Mouse (Mus musculus) 3134 (cell line): ENCODE data around the gene Rffl.
A peak's percentile ranks its signal among the peaks of the same experiment; 100 is the strongest.

Experiments
- DNase-seq: peaks from one replicate; pipeline ENCODE4 v3.0.0-alpha.2; 2011; ENCODE audit warnings: low spot score; ENCODE audit not compliant: insufficient read length; ENCODE audit errors: extremely low read depth

The Rffl gene

DNA sequence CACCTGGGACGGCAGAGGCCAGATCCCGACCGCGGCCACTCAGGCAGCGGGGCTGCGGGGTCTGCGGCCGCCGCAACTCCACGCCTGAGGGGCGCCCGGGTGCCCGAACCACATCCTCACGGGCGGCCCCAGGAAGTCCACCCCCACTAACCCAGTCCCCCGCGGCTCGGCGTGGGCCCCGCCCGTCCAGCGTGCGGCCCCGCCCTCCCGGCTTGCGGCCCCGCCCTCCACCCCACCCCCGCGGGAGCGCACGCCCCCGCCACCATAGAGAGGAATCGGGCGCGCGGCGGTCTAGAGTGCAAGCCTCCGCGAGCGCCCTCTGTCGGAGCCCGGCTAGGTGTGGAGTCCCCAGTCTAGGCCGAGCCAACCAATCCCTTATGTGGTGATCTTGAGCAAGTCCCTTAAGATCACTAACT, at the start of gene Rffl:
Gene Rffl, minus strand, starts transcription at position 180 of the 416 bp plus-strand sequence.
- peak; percentile 85 for DNase-seq

DNA sequence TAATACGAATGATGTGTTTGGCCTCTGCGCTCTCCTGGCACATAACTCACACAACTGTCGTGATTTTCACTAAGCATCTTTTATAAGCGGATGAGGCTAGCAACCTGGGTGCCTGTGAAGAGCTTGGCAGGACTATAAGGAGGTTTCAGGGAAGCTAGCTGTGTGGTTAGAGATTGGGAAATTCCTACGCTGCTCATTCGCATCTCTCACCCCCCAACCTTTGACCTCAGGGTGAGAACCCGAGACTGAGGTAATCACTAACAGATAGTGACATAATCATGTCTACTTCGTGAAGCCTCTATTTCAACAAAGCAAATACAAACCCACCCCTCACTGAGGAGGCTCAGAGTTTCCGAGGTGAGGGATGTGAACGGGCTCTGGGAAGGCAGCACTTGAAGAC, 49.8 kb upstream of the Rffl start:
- no peak for DNase-seq

DNA sequence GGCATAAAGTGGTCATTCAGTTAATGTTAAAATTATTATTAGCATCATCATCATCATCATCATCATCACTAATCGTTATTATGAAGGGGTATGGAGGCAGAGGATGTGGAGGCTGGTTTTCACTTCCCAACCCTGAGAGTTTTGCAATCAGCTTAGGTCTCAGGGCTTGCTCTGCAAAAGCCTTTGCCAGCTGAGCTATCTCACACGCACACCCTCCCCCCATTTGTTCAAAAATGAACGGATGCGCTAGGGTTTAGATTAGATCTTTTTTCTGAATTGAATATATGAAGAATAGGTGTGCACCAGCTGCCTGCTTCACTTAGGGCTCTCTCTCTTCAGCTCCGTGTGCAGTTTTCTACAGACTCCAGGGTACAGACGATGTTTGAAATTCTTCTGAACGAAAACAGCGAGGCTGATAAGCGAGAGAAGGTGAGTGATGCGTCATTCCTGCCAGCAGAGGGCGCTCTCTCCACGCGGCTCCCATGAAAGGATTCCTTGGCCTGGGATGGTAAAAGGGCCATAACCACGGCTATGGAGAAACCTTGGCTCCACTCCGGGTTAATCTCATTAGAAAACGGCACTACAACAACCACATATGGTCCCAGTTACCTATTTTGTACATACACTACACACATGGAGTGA, 43.8 kb upstream of the Rffl start:
- DNase-seq, result peak; percentile 32

DNA sequence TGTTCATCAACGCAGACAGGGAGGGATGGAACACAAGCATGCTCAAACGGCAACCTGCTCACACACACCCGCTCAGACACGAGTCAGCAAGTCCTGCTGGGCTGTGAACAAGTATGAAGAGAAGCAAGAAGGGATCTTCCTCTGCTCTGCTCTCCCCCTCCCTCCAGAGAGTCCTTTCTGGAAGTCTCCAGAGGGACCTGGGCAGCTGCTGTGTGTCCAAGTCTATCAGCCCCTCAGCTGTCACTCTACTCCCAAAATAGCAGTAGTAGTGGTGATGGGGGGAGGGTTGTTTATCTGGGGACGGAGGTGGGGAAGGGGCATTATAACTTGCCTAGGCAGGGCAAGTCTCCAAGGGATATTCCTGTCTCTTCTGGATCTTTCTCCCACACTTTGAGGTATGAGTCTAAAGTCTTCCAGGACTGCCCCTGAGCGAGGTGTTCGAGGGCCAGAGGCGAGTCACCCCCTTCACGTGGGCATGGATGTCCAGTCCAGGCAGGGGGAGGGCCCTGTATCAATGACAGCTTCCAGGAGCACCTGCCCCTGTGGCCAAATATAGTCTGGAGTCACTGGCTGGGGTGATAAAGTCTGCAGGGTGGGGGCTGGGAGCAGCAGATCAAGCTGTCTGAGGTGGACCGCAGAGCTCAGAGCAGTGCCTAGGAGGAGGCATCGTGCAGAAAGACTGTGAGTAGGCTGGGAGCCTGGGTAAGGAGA, 39.8 kb upstream of the Rffl start:
- DNase-seq, result no peak

DNA sequence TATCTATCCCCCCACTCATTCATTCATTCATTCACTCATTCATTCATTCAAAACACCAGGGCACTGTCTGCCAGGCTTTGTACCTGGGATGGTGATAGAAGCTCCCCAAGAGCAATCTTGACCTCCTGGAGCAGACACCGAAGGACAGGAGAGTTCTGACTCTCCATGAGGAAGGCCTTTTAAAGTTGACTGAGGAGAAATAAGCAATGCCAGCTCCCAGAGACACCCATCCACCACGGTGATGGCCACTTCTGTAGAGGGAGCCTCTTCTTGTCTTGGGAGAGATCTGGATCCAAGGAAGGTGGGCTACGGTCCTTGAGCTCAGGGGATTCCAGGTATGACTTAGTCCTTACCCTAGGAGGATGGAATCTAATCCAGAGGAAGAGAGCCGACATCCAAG, 39.2 kb upstream of the Rffl start, which contains the start of gene Unc45b:
Gene Unc45b, plus strand, starts transcription at position 301 of the 400 bp plus-strand sequence.
- DNase-seq, result no peak

DNA sequence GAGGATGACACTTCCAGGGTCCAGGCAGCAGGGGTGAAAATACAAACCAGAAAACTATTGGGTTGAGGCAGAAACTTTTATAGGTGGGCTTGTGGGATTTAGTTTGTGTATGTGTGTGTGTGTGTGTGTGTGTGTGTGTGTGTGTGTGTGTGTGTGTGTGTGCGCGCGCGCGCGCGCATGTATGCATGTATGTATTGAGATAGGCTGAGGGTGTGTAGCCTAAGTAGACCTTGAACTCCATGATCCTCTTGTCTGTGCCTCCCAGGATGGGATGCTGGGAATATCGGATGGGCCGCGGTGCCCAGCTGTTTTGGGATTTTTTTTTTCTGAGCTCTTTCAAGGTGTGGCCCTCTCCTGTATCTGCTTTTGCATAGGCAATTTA, 37.6 kb upstream of the Rffl start:
- DNase-seq, result no peak

DNA sequence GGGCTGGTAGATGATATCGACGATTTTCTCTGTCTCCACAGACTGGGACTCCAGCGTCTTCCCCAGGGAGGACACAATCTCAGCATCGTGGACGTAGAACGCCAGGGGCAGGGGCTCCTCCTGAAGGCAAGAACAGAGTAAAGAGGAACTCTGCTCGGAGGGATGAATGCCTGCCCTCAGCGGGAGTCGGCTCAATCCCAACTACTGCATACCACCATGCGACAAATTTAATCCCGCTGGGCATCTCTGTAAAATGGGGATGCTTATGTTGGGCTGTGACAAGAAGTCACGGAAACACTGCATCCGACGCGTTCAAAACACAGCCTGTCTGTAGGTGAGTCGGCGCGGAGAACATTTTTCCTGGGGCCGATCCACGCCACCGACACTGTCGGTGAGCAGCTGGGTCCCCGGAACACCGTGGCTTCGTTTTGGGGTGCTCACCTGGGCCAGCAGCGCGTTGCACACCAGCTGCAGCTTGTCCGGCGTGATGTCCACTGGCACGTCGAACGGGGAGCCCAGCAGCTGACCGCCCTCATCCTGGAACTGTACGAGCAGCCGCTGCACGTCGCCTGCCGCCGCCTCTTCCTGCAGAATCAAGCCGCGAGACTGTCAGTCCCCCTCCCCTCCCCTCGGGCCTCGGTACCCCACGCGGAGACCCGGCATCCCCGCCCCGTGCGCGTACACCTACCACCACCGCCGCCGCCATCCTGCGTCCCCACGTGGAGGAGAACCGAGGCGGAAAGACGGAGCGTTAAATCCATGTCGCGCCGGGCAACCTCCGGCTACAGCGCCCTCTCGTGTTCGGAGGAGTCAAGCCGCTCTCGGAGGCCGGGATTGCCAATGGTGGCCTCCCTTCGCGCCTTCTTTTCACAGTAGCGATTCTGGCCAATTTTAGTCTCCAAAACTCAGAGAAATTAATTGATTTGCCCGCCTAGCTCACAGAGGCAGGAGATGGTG, 36.9 kb upstream of the Rffl start, which contains the start of gene Nle1:
Gene Nle1, minus strand, starts transcription at position 761 of the 957 bp plus-strand sequence.
- DNase-seq, result peak; percentile 88

DNA sequence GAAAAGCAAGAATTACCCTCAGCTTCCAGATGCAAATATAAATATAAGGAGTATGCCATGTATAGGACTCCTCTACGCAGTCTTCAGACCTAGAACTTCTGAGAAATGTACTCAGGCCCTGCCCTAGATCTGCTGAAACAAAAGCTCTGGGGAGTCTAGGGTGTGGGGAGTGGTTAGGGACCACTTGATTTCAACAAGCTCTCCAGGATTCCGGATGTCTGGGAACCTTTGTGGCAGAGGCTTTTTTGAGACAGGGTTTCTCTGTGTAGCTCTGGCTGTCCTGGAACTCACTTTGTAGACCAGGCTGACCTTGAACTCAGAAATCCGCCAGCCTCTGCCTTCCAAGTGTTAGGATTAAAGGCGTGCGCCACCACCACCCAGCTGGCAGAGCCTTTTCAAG, 34.8 kb upstream of the Rffl start:
- DNase-seq, result no peak

DNA sequence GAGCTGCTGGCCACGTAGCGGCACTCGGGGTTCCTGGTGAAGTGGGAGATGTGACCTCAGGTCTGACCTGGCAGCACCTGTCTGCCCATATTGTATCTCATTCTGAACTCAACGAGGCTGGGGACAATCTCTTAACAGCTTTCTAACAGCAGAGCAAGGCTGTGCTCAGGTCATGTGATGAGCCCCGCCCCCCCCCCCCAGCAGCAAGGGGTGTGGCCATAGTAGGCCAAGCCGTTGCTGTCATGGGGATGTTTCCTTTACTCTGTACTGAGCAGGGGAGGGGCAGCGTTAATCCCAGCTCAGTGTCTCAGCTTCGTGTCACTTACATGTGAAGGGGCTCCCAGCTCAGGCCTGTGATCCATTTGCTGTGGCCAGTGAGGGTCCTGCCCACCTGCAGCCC, 33.9 kb upstream of the Rffl start:
- no peak for DNase-seq

DNA sequence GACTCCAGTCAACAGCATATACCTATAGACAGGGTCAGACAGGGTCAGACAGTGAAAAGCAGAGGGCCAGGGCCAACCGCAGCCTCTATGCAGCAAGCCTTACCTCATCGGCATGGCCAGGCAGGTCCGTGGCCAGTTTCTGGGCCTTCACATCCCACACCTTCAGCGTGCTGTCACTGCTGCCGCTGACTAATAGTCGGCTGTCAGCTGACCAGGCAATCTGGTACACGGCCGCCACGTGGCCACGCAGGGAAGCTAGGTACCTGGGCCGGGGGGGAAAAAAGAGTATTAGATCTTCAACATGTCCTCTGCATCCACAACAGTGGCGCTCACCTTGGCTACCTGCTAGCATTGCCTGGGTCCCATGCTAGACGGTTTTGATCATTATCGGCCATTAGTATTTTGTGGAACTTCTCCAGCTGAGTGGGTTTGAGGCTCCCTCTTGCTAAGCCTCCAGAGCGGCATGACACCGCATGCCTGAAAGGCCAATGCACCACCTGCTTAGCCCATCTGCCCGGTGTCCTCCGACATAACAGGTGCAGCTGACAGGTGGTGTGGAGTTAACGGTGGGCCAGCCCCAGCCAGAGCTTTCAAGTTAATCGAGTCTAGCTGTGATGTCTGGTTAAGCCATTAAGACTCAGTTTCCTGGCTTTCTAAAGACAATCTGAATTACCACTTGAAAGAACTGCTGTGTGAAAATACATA, 30.7 kb upstream of the Rffl start:
- no peak for DNase-seq

DNA sequence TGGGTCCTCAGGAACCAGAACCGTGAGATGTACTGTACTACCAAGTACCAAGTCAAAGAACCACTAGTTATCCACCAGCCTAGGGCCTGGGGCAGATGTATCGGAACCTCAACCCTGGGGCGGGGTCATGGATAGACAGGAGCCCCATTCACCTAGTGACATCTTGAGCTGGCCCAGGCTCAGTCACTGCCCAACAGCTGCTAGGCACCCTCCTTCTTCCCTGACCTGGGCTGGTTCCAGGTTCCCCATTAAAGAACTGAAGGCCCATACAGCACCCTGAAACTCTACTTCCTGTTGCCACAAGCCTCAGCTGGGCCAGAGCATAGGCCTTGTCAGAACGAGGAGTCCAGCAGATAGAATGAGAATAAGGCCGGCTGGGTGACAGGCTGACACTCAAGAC, 28.7 kb upstream of the Rffl start:
- DNase-seq, result no peak

DNA sequence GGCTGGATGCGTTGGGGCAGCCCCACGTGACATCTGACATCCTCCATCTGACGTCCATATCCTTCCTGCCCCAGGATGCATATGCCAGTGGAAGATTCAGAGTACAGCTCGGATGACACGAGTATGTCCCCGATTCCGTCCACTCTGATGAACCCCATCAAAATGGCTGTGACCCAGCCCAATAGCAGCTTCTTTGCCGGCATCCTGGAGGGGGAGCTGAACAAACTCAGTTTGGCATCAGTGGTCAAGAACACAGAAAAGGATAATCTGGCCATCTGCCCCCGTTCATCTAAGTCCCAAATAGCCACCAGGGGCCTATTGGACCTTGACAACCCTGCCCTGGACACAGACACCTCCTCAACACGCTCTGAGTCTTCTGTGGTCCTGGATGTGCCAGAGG, 26.5 kb upstream of the Rffl start:
- DNase-seq, result no peak

DNA sequence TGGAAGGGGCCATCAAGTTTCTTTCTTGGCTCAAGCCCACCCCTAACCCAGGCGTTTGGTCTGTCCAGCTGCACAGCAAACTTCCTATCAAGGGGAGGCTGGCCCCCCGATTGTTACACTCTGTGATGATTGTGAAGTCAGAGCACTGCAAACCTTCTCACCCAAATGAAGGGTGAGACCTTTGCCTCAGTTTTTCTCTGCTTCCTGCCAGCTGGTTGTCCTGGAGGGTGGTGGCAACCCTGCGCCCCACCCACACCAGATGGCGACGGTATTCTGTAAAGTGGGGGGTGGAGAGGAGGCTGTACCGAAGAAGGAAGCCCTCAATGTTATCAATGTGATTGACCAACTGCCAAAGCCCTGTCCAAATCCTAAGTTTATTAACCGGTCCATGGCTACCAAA, 20.9 kb upstream of the Rffl start, which contains the start of gene Fndc8:
Gene Fndc8, plus strand, starts transcription at position 189 of the 400 bp plus-strand sequence.
- no peak for DNase-seq

DNA sequence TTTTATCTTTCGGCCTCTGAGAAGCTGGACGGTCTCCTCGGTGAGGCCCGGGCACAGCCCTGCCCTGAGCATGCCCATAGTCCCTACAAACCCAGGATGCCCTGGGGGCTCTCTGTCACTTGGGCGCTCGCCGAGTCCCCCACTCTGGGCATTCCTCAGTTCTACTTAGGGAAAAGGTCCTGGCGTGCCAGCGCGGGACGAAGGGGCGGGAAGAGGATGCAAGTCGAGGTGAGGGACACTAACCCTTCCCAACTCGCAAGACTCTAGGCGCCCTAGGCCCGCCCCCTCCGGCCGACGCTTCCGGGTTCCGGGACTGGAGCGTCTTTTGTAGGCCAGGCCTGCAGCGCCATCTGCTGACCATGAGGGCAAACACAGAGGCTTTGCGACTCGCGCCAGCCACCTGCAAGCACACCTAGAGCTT, 19.3 kb upstream of the Rffl start, which contains the start of gene Rad51d:
Gene Rad51d, minus strand, starts transcription at position 273 of the 421 bp plus-strand sequence.
- DNase-seq, result peak; percentile 96

DNA sequence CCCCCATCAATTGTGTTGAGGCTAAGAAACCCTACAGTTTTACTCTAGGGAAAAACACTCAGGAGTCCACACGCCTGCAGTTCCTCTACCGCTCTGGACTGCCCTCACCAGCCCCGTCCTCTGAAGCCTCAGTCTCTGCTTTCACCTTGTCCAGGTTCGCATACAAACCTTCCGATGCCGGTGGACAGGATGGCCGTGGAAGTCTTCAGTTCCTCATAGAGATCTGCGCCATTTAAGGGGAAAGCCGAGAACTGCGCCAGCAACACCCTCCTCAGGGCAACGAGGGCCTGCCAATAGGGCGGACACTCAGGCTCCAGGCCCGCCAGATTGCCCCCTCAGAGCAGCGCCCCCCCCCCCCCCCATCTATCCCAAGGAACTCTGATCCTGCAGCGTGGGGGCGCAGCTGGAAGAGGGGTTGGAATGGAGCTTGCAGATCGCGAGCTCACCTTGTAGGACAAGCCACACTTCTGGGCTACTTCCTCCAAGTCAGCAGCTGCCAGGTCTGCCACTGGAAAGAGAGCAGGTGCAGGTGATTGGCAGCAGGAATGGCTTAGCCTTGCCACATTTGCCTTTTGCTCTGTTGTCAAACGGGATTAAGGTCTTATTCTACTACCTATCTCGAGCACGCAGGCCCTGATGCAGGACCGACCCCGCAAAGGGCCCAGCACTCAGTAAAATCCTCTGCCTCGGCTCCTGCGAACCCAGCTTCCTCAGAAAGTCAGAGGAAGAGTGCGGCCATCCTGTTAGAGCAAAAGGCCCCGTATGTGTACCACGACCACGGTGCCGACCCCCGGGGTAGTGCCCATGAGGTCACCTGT, 18.7 kb upstream of the Rffl start:
- no peak for DNase-seq

DNA sequence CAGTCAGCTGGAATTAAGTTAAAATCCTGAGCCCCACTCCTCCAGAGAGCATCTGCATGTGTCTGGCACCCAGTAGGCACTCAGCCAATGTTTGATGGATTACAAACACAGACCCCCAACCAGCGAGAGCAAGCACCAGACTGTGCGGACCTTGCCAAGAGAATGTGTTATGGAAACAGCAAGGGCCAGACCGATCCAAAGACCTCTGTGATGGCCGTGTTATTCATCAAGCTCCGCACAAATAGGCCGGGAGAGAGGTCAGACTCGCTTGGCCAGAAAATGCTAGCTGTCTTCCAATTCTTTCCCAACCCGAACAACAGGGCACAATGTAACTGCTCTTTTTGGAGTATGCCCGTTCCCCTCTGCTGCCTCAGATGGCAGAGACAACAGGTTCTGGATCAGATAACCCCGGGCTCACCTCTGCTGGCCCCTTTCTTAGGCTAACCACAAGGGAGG, 17.5 kb upstream of the Rffl start:
- no peak for DNase-seq

DNA sequence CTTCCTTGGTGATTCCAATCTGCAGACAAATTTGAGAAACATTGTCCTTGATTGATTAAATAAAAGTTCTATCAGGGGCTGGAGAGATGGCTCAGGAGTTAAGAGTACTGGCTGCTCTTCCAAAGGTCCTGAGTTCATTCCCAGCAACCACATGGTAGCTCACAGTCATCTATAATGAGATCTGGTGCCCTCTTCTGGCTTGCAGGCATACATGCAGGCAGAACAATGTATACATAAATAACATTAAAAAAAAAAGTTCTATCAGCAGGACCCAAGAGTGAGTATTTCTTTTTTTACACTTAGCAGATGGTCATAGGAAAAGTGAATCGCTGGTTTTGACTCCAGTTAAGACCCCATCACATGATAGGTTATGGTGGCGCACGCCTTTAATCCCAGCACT, 15.5 kb upstream of the Rffl start:
- DNase-seq, result no peak

DNA sequence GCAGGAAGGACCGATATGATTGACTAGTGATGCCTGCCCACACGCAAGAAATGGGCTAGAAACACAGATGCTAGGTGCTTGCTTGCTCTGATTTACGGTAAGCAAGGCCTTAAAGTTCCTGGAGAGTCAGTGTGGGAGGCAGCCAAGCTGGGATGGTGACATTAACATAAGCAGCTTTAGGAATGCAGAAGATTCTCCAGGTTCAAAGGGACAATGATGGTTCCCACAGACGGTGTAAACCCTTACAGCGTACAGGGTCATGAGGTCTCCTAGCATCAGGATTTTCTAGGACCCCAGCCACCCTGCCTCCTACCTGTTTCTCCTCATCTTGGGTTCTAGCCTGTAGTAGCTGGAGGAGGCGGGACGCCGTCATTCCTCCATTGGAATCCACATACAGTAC, 12.2 kb upstream of the Rffl start:
- DNase-seq, result no peak

DNA sequence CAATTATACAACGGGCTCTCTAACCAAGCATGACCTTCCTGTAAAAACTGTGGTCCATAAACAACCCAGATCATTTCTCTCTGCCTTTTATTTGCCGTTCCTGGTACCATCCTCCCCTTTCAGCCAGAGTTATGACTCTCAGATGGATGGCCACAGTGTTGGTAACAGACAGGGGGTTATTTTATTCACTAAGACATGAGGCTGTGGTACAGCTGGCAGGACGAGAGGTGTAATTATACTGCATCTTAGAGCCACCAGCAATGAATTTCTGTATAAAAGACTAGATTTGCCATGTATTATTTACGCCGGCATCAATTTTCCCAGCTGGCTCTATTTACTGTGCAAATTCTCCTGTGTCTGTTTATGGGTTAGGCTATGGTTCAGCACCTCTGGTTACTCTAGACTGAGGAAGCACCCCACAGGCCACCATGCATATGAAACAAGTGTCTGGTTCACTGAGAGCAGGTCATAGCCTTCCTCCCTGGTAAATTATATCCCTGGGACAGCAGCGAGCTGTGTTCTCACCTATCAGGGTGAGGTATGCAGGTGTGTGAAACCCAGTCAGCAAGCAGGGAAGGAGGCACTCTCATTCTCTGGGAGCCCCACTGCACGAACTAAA, 6.8 kb upstream of the Rffl start:
- DNase-seq, result no peak
